Mouse (Mus musculus): ENCODE data around the gene Mrpl55. TPM values are rescaled to one million over a fixed set of nuclear protein-coding genes. Genes with fewer than 3 reads are reported as not detected.

Gene Mrpl55
- polyA plus RNA-seq, 1 experiment from 2014 or later, result 84.8 TPM

Other genes with a start within 250 kb of the Mrpl55 start
- 21.8 and 23.3 TPM in 2 replicates for gene Hist3h2a, start 247.8 kb upstream of the Mrpl55 start, polyA plus RNA-seq (2015; fragmentation: Nextera tagmentation; extraction: Ambion mirVana)
- 0.41 and 0.65 TPM in 2 replicates for gene Trim17, start 247.8 kb upstream of the Mrpl55 start, polyA plus RNA-seq (2015; fragmentation: Nextera tagmentation; extraction: Ambion mirVana)
- 21.9 and 23.2 TPM in 2 replicates for gene Trim11, start 224.4 kb upstream of the Mrpl55 start, polyA plus RNA-seq (2015; fragmentation: Nextera tagmentation; extraction: Ambion mirVana)
- 1.9 and 3.0 TPM in 2 replicates for gene Obscn, start 66.1 kb upstream of the Mrpl55 start, polyA plus RNA-seq (2015; fragmentation: Nextera tagmentation; extraction: Ambion mirVana)
- 4.6 and 4.8 TPM in 2 replicates for gene Iba57, start 38.7 kb upstream of the Mrpl55 start, polyA plus RNA-seq (2015; fragmentation: Nextera tagmentation; extraction: Ambion mirVana)
- gene Gjc2, start 19.3 kb upstream of the Mrpl55 start, polyA plus RNA-seq (2015; fragmentation: Nextera tagmentation; extraction: Ambion mirVana), result 0.31 and 0.50 TPM in 2 replicates
- gene Guk1, start 10.3 kb upstream of the Mrpl55 start, polyA plus RNA-seq (2015; fragmentation: Nextera tagmentation; extraction: Ambion mirVana), result 127 and 129 TPM in 2 replicates
- 35.2 and 37.0 TPM in 2 replicates for gene 2310033P09Rik, start 5.8 kb downstream of the Mrpl55 start, polyA plus RNA-seq (2015; fragmentation: Nextera tagmentation; extraction: Ambion mirVana)
- 725 and 739 TPM in 2 replicates for gene Arf1, start 25.8 kb downstream of the Mrpl55 start, polyA plus RNA-seq (2015; fragmentation: Nextera tagmentation; extraction: Ambion mirVana)
- gene Wnt3a, start 88.3 kb downstream of the Mrpl55 start, polyA plus RNA-seq (2015; fragmentation: Nextera tagmentation; extraction: Ambion mirVana), result 0.48 and 0.55 TPM in 2 replicates
- 3.9 and 4.1 TPM in 2 replicates for gene Wnt9a, start 104.4 kb downstream of the Mrpl55 start, polyA plus RNA-seq (2015; fragmentation: Nextera tagmentation; extraction: Ambion mirVana)
- gene Prss38, start 173.2 kb downstream of the Mrpl55 start, polyA plus RNA-seq (2015; fragmentation: Nextera tagmentation; extraction: Ambion mirVana), result not detected in 2 replicates
- 9.8 and 10.3 TPM in 2 replicates for gene Jmjd4, start 247.6 kb downstream of the Mrpl55 start, polyA plus RNA-seq (2015; fragmentation: Nextera tagmentation; extraction: Ambion mirVana)
- 92.9 and 94.0 TPM in 2 replicates for gene Snap47, start 248.7 kb downstream of the Mrpl55 start, polyA plus RNA-seq (2015; fragmentation: Nextera tagmentation; extraction: Ambion mirVana)